Mouse (Mus musculus): ENCODE measurements around the gene Fam149a.

The Fam149a gene

GRCm38 (mm10) chr8:45381963-45382347 lies at the start of gene Fam149a:
Fam149a (minus strand) TSS chr8:45382291.
- DNase-seq = no peak

- DNase-seq = no peak
Measured at GRCm38 (mm10) chr8:45420151-45420550, 38.1 kb upstream of the Fam149a start.

GRCm38 (mm10) chr8:45414965-45415364 lies 32.9 kb upstream of the Fam149a start:
- no peak for DNase-seq

GRCm38 (mm10) chr8:45410882-45411281 lies 28.8 kb upstream of the Fam149a start, which contains the start of gene Tlr3:
Tlr3 (minus strand) TSS chr8:45411080.
- peak; percentile 8 to 11 for DNase-seq

- peak; percentile 78 to 84 for DNase-seq
Measured at GRCm38 (mm10) chr8:45410146-45410880, 28.2 kb upstream of the Fam149a start.

GRCm38 (mm10) chr8:45409702-45410101 lies 27.6 kb upstream of the Fam149a start:
- DNase-seq = no peak

GRCm38 (mm10) chr8:45383250-45383649 lies 1.2 kb upstream of the Fam149a start:
- DNase-seq = no peak

- DNase-seq = no peak
Measured at GRCm38 (mm10) chr8:45381075-45381962, 772 bp downstream of the Fam149a start.

- no peak for DNase-seq
Measured at GRCm38 (mm10) chr8:45380598-45380997, 1.5 kb downstream of the Fam149a start.

GRCm38 (mm10) chr8:45374071-45374470 lies 8.0 kb downstream of the Fam149a start:
- DNase-seq = no peak

GRCm38 (mm10) chr8:45367154-45367553 lies 14.9 kb downstream of the Fam149a start:
- no peak for DNase-seq

GRCm38 (mm10) chr8:45363220-45363619 lies 18.9 kb downstream of the Fam149a start:
- DNase-seq = peak; percentile 23 to 33

GRCm38 (mm10) chr8:45362323-45362722 lies 19.8 kb downstream of the Fam149a start:
- DNase-seq = peak; percentile 43 to 78

- peak in 1 of 2 experiments; percentile 31 for DNase-seq
Measured at GRCm38 (mm10) chr8:45359091-45359605, 22.9 kb downstream of the Fam149a start.

- DNase-seq = peak; percentile 37 to 73
Measured at GRCm38 (mm10) chr8:45358132-45358918, 23.8 kb downstream of the Fam149a start.

- peak; percentile 19 to 39 for DNase-seq
Measured at GRCm38 (mm10) chr8:45355809-45356208, 26.3 kb downstream of the Fam149a start.

GRCm38 (mm10) chr8:45345031-45345430 lies 37.1 kb downstream of the Fam149a start:
- peak; percentile 64 to 86 for DNase-seq

- no peak for DNase-seq
Measured at GRCm38 (mm10) chr8:45344298-45344697, 37.8 kb downstream of the Fam149a start.

- DNase-seq = no peak
Measured at GRCm38 (mm10) chr8:45341630-45342628, 40.2 kb downstream of the Fam149a start.

- peak; percentile 14 to 22 for DNase-seq
Measured at GRCm38 (mm10) chr8:45333493-45333892, 48.6 kb downstream of the Fam149a start.

All from kidney, postnatal 36 days (tissue).